Mouse (Mus musculus) liver, embryonic 16.5 days (tissue): ENCODE measurements around the gene Tmem200c. TPM values are rescaled to one million over a fixed set of nuclear protein-coding genes. Genes with fewer than 3 reads are reported as not detected.

ENCODE experiments used
- ATAC-seq: fragments of 200-750 bp; cut with Nextera tagmentation; 2 replicates; pipeline ENCODE4 v1.8.0; 2017; ENCODE audit warnings: low read depth, mild to moderate bottlenecking, moderate number of reproducible peaks, moderate library complexity
- H3K27ac ChIP-seq: fragments of 300-500 bp; sonication (generic); 2 replicates; pipeline ENCODE4 v1.5.1; 2014; ENCODE audit warnings: mild to moderate bottlenecking, low read length
- H3K27me3 ChIP-seq: fragments of 300-500 bp; sonication (generic); 2 replicates; pipeline ENCODE4 v1.6.1; 2014; ENCODE audit warnings: low read depth, low read length, mixed read lengths; ENCODE audit not compliant: control insufficient read depth, insufficient read depth
- H3K36me3 ChIP-seq: fragments of 300-500 bp; sonication (generic); 2 replicates; pipeline ENCODE4 v1.6.1; 2014; ENCODE audit warnings: mild to moderate bottlenecking; ENCODE audit not compliant: control insufficient read depth, insufficient read depth
- H3K4me1 ChIP-seq: fragments of 300-500 bp; sonication (generic); 2 replicates; pipeline ENCODE4 v1.6.1; 2014; ENCODE audit warnings: low read depth, low read length, mixed read lengths; ENCODE audit not compliant: control insufficient read depth
- H3K4me2 ChIP-seq: fragments of 300-500 bp; sonication (generic); 2 replicates; pipeline ENCODE4 v1.6.1; 2014; ENCODE audit warnings: low read depth, low read length, mixed read lengths
- H3K4me3 ChIP-seq: fragments of 300-500 bp; sonication (generic); 2 replicates; pipeline ENCODE4 v1.5.1; 2014; ENCODE audit warnings: low read depth, mild to moderate bottlenecking, low read length
- H3K9ac ChIP-seq: fragments of 300-500 bp; sonication (generic); 2 replicates; pipeline ENCODE4 v1.6.1; 2014; ENCODE audit warnings: low read depth, low read length
- H3K9me3 ChIP-seq: fragments of 300-500 bp; sonication (generic); replicated peaks from 2 replicates; pipeline ENCODE4 v1.6.1; 2016; ENCODE audit warnings: low read length; ENCODE audit not compliant: control insufficient read depth
- WGBS: fragments of 180-500 bp; shearing (Covaris S2); extraction: QIAGEN DNeasy Blood & Tissue Kit; methylation state at CpG from one replicate; pipeline ENCODE4 v1.1.7; 2014; ENCODE audit not compliant: insufficient replicate concordance; 5-methylcytosine and 5-hydroxymethylcytosine counted together
- polyA plus RNA-seq: library from polyadenylated mRNA; unstranded; fragments of >200 nt; fragmentation: Nextera tagmentation; extraction: Ambion mirVana; gene quantifications from 2 replicates; pipeline ENCODE4 v1.2.1, GENCODE M21; 2015

Tmem200c gene
- polyA plus RNA-seq, result not detected in 2 replicates

DNA sequence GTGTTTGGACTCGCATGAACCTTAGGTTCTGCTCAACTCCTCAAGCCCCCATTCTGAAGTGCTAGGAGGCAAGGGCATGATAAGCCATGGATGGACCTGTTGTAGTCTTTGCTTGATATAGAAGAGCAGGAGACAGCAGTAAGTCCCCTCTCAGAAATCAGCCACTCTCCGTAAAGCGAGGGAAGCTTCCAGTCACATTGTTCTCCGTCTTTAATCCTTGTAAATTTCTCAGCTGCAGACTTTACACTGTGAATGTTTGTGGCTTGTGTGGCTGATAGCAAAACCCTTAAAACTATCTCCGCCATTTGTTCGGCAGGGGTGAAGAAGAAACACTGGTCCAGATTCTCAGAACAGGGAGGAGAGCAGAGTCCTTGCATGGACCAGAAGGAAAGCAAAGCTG, at the start of gene Tmem200c:
Tmem200c (plus strand) TSS at position 301 of the 400 bp plus-strand sequence.
- no peak for ATAC-seq
- H3K27ac ChIP-seq, result no peak within 1 kb of the TSS
- 66% methylated on average over 6 of the region's 6 CpGs for WGBS
- no peaks in the 10 kb centered on the region for H3K9me3 ChIP-seq
- no peaks in the 10 kb centered on the region for H3K4me1 ChIP-seq
- H3K27me3 ChIP-seq, result no peaks in the 10 kb centered on the region
- no peak within 1 kb of the TSS for H3K4me2 ChIP-seq
- no peak within 1 kb of the TSS for H3K9ac ChIP-seq
- no peaks in the 10 kb centered on the region for H3K36me3 ChIP-seq
- no peak within 1 kb of the TSS for H3K4me3 ChIP-seq

DNA sequence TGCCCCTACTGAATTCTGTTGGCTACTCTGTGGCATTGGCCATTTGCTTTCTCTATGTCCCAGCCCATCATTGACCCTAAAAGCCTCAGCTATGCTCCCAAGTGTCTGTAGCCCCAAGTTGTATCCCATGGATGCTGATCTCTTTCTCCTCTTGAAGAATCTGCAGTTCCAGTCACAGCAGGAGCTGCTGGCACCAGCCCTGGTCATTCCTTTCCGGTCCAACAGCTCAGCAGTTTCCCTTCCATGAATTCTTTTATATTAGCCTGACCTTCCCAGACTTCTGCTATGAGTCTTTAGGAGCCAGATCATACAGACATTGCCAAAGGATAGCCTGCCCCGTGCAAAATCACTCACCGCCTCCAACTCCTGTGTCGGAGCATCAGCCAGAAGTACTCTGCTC, 32.7 kb upstream of the Tmem200c start:
- H3K27me3 ChIP-seq, result no peaks in the 10 kb centered on the region
- no peaks in the 10 kb centered on the region for H3K4me1 ChIP-seq
- 66% methylated on average over 4 of the region's 4 CpGs for WGBS
- H3K4me2 ChIP-seq, result no peak overlapping the region
- no peaks in the 10 kb centered on the region for H3K36me3 ChIP-seq
- no peak overlapping the region for H3K27ac ChIP-seq
- H3K9me3 ChIP-seq, result no peaks in the 10 kb centered on the region
- ATAC-seq, result no peak
- H3K4me3 ChIP-seq, result no peak overlapping the region
- H3K9ac ChIP-seq, result no peak overlapping the region

DNA sequence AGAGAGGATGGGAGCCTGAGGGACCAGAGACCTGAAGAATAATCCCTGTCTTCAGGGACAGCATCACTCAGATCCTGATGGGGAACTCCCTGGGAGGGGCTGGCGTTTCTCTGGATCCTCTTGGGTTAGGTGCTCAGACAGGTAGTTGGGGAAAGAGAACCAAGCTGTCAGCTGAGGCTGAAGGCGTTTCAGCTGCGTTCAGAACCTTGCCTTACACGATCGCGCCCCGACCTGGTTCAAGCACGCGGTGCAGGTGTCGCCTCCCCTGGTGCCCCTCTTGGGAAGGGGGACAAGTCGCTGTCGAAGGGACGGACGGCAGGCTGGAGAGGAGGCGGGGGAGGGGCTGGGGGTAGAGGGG, 10.2 kb downstream of the Tmem200c start:
- Histone ChIP-seq H3K36me3 (no peaks in the 10 kb centered on the region), H3K27ac (no peak overlapping the region), H3K4me1 (no peaks in the 10 kb centered on the region), H3K9ac (no peak overlapping the region), H3K9me3 (no peaks in the 10 kb centered on the region), H3K4me3 (no peak overlapping the region), H3K4me2 (0 out of 2 replicates have a peak overlapping the region, but pooled peaks have one; percentile 39), H3K27me3 (peaks cover 57% of the 10 kb centered on the region)
- under 1% methylated on average over 11 of the region's 15 CpGs for WGBS
- no peak for ATAC-seq

DNA sequence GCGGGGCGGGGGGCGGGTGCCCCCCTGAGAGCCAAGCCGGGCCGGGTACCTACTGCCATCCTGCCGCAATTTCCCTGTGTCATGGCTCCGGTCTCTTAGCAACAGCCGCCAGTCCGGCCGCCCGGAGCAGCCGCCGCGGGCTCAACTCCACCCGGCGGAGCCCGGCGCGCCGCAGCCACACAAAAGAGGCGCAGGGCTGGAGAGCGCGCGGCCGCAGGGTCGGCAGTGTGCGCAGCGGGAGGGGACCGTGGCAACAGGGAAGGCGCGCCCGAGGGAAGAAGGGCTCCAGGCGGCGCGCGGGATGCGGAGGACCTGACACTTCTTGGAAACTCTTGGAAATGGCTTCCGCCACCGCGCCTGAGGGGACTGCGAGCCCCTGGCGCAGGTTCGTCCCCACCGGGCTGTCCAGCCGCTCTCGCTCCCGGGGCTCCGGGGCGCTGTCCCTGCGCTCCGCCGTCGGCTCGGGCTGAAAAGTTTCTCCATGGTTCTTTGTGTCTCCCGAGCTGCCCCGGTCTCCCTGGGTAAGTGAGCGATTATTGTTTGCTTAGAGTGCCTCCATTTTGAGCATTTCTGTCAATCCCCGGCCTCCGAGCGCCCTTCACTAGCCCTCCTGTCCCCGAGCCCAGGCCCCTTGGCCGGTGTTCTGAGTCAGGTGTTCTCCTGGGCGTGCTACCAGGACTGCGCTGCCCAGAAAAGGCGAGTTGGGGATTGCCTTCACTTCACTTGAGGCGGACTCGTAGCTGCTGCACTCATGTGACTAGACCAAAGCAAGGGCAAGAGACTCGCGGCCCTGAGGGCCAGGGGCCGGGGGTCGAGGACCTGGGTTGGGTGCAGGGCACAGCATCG, 10.8 kb downstream of the Tmem200c start:
- Histone ChIP-seq H3K4me2 (peak overlapping the region; percentile 39), H3K36me3 (no peaks in the 10 kb centered on the region), H3K27me3 (peaks cover 63% of the 10 kb centered on the region), H3K9me3 (no peaks in the 10 kb centered on the region), H3K4me3 (peak overlapping the region; percentile 8), H3K4me1 (no peaks in the 10 kb centered on the region), H3K9ac (no peak overlapping the region), H3K27ac (no peak overlapping the region)
- ATAC-seq, result no peak
- WGBS, result 2% methylated on average over 57 of the region's 72 CpGs

DNA sequence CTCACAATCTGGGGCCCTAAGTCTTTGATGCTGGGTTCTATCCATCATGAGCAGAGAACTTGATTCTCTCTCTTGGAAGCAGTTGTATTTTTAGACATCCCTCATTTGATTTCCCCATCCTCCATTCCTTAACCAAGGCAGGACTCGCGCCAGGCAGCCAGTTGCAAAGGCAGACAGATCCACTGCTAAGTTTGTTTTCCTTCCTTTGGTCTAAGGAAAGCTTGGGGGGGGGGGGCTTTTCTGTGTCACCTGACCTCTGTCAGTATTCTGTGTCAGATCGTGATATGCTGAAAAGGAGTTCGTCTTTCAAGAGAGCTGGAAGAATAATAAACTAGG, 11.4 kb downstream of the Tmem200c start:
- H3K4me3 ChIP-seq, result no peak overlapping the region
- no peak overlapping the region for H3K4me2 ChIP-seq
- no peaks in the 10 kb centered on the region for H3K4me1 ChIP-seq
- H3K27ac ChIP-seq, result no peak overlapping the region
- 5% methylated on average over 4 of the region's 4 CpGs for WGBS
- no peaks in the 10 kb centered on the region for H3K36me3 ChIP-seq
- no peak for ATAC-seq
- peaks cover 64% of the 10 kb centered on the region for H3K27me3 ChIP-seq
- H3K9me3 ChIP-seq, result no peaks in the 10 kb centered on the region
- no peak overlapping the region for H3K9ac ChIP-seq

DNA sequence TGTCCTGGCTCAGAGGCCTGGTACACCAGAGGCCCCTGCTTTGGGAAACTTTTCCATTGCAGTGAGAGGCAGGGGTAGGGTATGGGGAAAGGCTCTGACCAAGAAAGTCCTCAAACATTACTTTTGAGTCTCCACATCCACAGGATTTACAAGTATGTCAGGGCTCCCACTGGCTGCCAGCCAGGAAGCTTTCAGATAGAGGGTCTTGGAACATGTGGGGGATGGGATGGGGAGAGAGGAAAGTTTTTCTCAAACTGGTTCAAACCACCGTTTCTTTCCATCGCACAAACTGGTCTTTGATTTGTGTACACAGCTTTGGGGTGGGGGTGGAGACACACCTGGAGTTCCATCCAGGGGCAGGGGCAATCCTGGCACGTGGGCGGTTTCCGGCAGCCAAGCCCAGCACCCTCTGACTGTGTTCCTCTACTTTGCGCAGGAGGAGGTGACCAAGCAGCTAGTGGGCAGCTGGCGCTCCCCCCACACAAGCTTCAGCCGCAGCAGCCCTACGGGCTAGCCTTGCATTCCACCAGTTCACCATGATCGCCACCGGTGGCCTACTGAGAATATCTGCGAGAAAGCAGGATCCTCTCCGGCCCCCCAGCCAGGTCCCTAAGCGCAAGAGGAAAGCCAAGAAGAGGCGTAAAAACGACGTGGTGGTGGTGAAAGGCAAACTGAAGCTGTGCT, 13.6 kb downstream of the Tmem200c start:
- no peaks in the 10 kb centered on the region for H3K4me1 ChIP-seq
- no peak overlapping the region for H3K4me2 ChIP-seq
- no peak for ATAC-seq
- H3K27ac ChIP-seq, result no peak overlapping the region
- H3K27me3 ChIP-seq, result peaks cover 64% of the 10 kb centered on the region
- no peak overlapping the region for H3K4me3 ChIP-seq
- H3K36me3 ChIP-seq, result no peaks in the 10 kb centered on the region
- WGBS, result 16% methylated on average over 17 of the region's 17 CpGs
- no peak overlapping the region for H3K9ac ChIP-seq
- no peaks in the 10 kb centered on the region for H3K9me3 ChIP-seq

DNA sequence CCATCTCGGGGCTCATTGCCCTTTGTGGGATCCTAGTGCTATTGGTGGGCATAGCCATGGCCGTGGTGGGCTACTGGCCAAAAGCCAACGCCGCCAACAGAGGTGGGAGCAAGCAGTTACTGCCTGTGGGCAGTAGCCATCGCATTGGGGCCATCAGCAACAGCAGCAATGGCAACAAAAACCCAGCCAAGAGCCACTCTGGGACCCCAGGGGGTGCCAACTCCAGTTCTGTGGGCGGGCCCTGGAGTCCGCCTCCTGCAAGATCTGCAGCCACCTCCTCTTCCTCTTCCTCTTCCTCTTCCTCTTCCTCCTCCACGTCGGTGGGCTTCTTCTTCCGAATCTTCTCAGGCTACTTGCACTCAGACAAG, 14.1 kb downstream of the Tmem200c start:
- Histone ChIP-seq H3K4me3 (no peak overlapping the region), H3K36me3 (no peaks in the 10 kb centered on the region), H3K4me2 (no peak overlapping the region), H3K9me3 (no peaks in the 10 kb centered on the region), H3K4me1 (no peaks in the 10 kb centered on the region), H3K27me3 (peaks cover 59% of the 10 kb centered on the region), H3K9ac (no peak overlapping the region), H3K27ac (no peak overlapping the region)
- 9% methylated on average over 10 of the region's 10 CpGs for WGBS
- ATAC-seq, result no peak

DNA sequence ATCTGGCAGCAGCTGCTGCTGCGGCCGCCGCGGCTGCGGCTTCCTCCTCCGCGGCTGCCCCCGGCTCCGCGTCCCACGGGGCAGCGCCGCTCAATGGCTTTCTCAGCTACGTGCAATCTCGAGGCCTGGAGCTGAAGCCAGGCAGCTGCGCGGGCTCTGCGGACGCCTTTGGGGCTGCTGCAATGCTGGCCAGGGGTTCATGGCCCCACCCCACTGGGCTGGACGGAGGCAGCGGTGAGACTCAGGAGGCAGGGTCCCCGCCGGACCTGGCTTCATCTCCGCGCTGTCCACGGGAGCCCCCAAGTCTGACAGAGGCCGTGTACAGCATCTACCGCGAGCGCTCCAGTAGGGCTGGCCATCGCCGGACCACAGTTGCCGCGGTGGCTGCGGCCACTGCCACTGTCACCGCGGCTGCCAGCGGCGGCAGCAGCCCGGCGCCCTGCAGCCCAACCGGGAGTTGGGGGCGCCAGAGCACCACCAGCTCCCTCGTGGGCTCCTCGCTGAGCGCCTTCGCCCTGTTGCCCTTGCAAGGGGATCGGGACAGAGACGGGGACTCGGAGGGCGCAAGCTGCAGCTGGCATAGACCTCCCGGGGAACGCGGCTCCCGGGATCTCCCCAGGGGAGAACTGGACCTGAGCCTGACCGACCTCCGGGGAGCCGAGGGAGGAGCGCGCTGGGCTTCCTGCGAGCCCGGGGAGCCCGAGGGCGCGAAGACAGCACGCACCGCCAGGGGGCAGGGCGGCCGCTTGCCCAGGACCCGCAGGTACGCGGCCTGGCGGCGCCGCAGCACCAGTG, 14.9 kb downstream of the Tmem200c start:
- 0 out of 2 replicates have a peak, but pooled peaks have one; percentile 11 for ATAC-seq
- Histone ChIP-seq H3K36me3 (no peaks in the 10 kb centered on the region), H3K27me3 (peaks cover 54% of the 10 kb centered on the region), H3K4me1 (no peaks in the 10 kb centered on the region), H3K27ac (no peak overlapping the region), H3K9ac (no peak overlapping the region), H3K4me3 (peak overlapping the region; percentile 43), H3K9me3 (no peaks in the 10 kb centered on the region), H3K4me2 (peak overlapping the region; percentile 49)
- WGBS, result 1% methylated on average over 74 of the region's 75 CpGs

DNA sequence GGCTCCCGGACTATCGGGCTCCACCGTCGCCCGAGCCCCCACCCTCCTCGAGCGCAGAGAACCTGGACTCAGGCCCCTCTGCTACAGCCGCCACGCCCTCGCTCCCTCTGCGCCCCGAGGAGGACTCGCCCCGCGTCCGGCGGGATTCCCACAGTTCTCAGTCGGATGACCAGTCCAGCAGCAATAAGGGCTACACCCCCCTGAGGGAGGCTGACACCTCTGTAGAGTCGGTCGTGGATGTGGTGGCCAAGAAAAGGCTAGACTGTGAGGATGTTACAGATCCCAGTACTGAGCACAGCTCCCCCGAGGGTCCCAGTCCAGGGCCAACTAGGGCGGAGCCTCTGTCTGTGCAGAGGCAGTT, 15.4 kb downstream of the Tmem200c start:
- Histone ChIP-seq H3K9me3 (no peaks in the 10 kb centered on the region), H3K4me2 (peak overlapping the region; percentile 49), H3K36me3 (no peaks in the 10 kb centered on the region), H3K27ac (no peak overlapping the region), H3K4me1 (no peaks in the 10 kb centered on the region), H3K9ac (no peak overlapping the region), H3K27me3 (peaks cover 48% of the 10 kb centered on the region), H3K4me3 (peak overlapping the region; percentile 43)
- no peak for ATAC-seq
- WGBS, result 8% methylated on average over 21 of the region's 22 CpGs
